Mouse (Mus musculus) spleen, adult 2 months (tissue): ENCODE results near the gene Ptdss2.

Experiments used
- CTCF ChIP-seq: fragments of 200-500 bp; IDR thresholded peaks from 2 replicates; pipeline ENCODE4 v1.5.1; 2011; ENCODE audit warnings: mild to moderate bottlenecking, inconsistent platforms; ENCODE audit not compliant: insufficient read depth, insufficient read length, insufficient replicate concordance; ENCODE audit errors: extremely low read depth
- POLR2A ChIP-seq: fragments of 200-500 bp; IDR thresholded peaks from 2 replicates; pipeline ENCODE4 v1.6.1; 2011; ENCODE audit warnings: low read depth, low read length, inconsistent platforms

GRCm38 (mm10) chr7:141077841-141078240, 44.3 kb upstream of the Ptdss2 start, which contains the start of gene Pkp3:
- TF ChIP-seq CTCF (no peak), POLR2A (no peak)
